Mouse (Mus musculus): Measurements from ENCODE around the gene Kank3. TPM values are rescaled to one million over a fixed set of nuclear protein-coding genes. Genes with fewer than 3 reads are reported as not detected.

Gene Kank3
- polyA plus RNA-seq, 1 experiment, result 5.6 TPM

DNA sequence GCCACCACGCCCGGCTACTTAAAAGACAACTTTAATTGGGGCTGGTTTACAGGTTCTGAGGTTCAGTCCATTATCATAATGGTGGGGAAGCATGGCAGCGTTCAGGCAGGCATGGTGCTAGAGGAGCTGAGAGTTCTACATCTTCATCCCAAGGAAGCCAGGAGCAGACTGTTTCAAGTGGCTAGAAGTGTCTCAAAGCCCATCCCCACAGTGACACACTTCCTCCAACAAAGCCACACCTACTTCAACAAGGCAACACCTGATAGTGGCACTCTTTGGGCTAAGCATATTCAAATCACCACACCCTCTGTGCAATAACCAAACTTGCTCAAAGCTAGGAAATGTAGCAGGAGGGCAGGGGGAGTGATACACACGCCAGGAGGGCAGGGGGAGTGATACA is 6.1 kb upstream of the Kank3 start:
- TF ChIP-seq POLR2A (IDR thresholded peaks at IDR 0.05; ENCODE audit: low read depth, low read length) (no peak), CTCF (IDR thresholded peaks at IDR 0.05; ENCODE audit: borderline replicate concordance, insufficient read depth, low read length) (no peak)
- H3K4me1 ChIP-seq (ENCODE audit: control insufficient read depth, insufficient read depth, low read length), result no peaks in the 10 kb centered on the region
- H3K27ac ChIP-seq (ENCODE audit: insufficient read depth, low read length), result no peak overlapping the region
- H3K4me3 ChIP-seq (ENCODE audit: insufficient read depth, low read length), result no peak overlapping the region

DNA sequence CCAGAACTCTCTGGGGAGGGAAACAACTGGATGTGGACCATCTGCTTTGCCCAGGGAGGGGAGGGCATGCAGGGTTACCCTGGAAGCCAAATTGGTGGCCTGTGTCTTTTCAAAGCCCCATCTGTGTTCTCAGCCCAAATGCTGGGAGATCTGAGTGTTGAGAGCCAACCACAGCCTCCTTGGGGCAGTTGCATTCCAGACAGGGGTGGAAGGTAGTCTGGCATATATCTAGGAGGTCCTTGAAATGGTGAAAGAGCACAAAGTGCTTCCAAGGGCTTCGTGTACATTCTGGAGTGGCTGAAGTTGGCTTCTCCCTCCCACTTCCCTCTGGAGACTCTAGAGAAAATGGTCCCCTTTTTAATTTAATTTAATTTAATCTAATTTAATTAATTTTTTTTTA is 5.6 kb upstream of the Kank3 start:
- no peak overlapping the region for H3K27ac ChIP-seq (ENCODE audit: insufficient read depth, low read length)
- H3K4me3 ChIP-seq (ENCODE audit: insufficient read depth, low read length), result no peak overlapping the region
- TF ChIP-seq POLR2A (IDR thresholded peaks at IDR 0.05; ENCODE audit: low read depth, low read length) (no peak), CTCF (IDR thresholded peaks at IDR 0.05; ENCODE audit: borderline replicate concordance, insufficient read depth, low read length) (no peak)
- H3K4me1 ChIP-seq (ENCODE audit: control insufficient read depth, insufficient read depth, low read length), result no peaks in the 10 kb centered on the region

DNA sequence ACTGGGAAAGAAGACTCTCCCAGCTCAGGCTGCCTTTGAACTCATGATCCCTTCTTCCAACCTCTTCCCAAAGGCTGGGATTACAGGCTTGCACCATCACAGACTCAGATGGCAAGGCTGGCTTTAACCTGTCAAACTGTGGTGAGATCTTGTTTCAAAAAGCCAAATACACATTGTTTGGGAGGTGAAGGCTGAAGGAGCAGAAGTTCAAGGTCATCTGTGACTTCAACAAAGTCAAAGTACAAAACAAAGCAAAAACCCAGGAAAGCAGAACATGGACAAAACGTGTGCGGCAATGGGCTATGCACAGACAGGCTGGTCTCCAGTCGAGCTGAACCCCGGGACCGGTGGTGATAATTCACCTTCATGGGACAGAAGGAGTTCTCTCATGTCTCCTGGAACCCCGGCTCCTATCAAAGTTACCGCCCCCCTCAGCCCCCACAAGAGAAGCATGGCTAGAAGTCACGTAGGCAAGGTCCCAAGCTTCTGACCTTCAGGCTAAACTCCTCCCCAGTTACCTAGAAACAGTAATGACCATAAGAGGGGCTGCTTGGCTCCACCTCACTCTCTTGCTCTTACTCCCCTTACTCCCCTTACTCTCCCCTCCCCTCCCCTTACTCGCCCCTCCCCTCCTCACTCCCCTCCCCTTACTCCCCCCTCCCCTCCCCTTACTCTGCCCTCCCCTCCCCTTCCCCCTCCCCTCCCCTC is 3.0 kb upstream of the Kank3 start:
- TF ChIP-seq POLR2A (IDR thresholded peaks at IDR 0.05; ENCODE audit: low read depth, low read length) (no peak), CTCF (IDR thresholded peaks at IDR 0.05; ENCODE audit: borderline replicate concordance, insufficient read depth, low read length) (no peak)
- no peak overlapping the region for H3K27ac ChIP-seq (ENCODE audit: insufficient read depth, low read length)
- H3K4me3 ChIP-seq (ENCODE audit: insufficient read depth, low read length), result no peak overlapping the region
- peaks cover 4% of the 10 kb centered on the region; the same call in 1 of the 2 replicates for H3K4me1 ChIP-seq (ENCODE audit: control insufficient read depth, insufficient read depth, low read length)

DNA sequence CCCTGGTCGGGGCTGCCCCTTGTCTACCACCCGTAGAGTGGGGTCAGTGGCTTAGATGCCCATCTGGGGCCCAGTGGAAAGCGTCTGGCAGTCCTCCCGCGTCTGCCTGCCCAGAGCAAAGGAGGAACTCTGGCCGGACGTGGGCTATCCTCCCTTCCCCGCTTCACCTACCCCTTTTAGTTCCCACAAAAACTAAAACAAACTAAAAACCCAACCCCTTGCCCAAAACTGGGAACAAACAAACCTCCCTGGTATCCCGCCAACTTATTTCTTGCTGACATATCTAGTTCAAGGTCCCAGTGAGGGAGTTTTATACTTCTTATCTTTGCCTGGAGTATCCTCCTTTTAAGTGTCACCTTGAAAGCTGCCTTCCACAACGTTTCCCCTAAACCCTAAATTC is 2.1 kb upstream of the Kank3 start:
- TF ChIP-seq CTCF (IDR thresholded peaks at IDR 0.05; ENCODE audit: borderline replicate concordance, insufficient read depth, low read length) (no peak), POLR2A (IDR thresholded peaks at IDR 0.05; ENCODE audit: low read depth, low read length) (no peak)
- Histone ChIP-seq H3K4me1 (ENCODE audit: control insufficient read depth, insufficient read depth, low read length) (peaks cover 12% of the 10 kb centered on the region), H3K4me3 (ENCODE audit: insufficient read depth, low read length) (no peak overlapping the region), H3K27ac (ENCODE audit: insufficient read depth, low read length) (no peak overlapping the region)

DNA sequence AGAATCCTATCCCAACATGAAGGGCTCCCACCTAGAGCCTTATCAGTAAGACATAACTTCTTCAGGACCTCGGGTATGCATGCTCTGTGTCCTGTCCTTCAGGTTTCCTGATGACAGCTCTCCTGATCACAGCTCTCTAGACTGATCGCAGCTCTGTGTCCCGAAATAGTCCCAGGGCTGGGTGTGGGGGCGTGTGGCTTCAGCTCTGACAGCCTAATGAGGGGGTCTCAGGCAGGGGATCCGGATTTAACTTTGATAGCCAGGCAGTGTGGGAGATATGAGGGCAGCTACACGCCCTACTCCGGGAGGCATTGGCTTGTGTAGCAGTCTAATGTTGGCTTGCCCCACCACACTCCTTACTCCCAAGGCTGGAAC is 810 bp downstream of the Kank3 start:
- peaks cover 12% of the 10 kb centered on the region for H3K4me1 ChIP-seq (ENCODE audit: control insufficient read depth, insufficient read depth, low read length)
- no peak for TF ChIP-seq POLR2A (IDR thresholded peaks at IDR 0.05; ENCODE audit: low read depth, low read length)
- no peak for TF ChIP-seq CTCF (IDR thresholded peaks at IDR 0.05; ENCODE audit: borderline replicate concordance, insufficient read depth, low read length)
- H3K4me3 ChIP-seq (ENCODE audit: insufficient read depth, low read length), result no peak overlapping the region; the same call in 1 of the 2 replicates
- no peak overlapping the region for H3K27ac ChIP-seq (ENCODE audit: insufficient read depth, low read length)

- TF ChIP-seq POLR2A (IDR thresholded peaks at IDR 0.05; ENCODE audit: low read depth, low read length) (no peak), CTCF (IDR thresholded peaks at IDR 0.05; ENCODE audit: borderline replicate concordance, insufficient read depth, low read length) (no peak)
- H3K4me3 ChIP-seq (ENCODE audit: insufficient read depth, low read length), result no peak overlapping the region
- H3K4me1 ChIP-seq (ENCODE audit: control insufficient read depth, insufficient read depth, low read length), result peaks cover 12% of the 10 kb centered on the region
- H3K27ac ChIP-seq (ENCODE audit: insufficient read depth, low read length), result no peak overlapping the region
These were observed 2.2 kb downstream of the Kank3 start for GRCm38 (mm10) chr17:33812475-33812874.

- Histone ChIP-seq H3K4me3 (ENCODE audit: insufficient read depth, low read length) (no peak overlapping the region), H3K27ac (ENCODE audit: insufficient read depth, low read length) (no peak overlapping the region), H3K4me1 (ENCODE audit: control insufficient read depth, insufficient read depth, low read length) (peaks cover 12% of the 10 kb centered on the region)
- TF ChIP-seq POLR2A (IDR thresholded peaks at IDR 0.05; ENCODE audit: low read depth, low read length), result no peak
- TF ChIP-seq CTCF (IDR thresholded peaks at IDR 0.05; ENCODE audit: borderline replicate concordance, insufficient read depth, low read length), result no peak
These were observed 2.7 kb downstream of the Kank3 start for GRCm38 (mm10) chr17:33812990-33813389.

DNA sequence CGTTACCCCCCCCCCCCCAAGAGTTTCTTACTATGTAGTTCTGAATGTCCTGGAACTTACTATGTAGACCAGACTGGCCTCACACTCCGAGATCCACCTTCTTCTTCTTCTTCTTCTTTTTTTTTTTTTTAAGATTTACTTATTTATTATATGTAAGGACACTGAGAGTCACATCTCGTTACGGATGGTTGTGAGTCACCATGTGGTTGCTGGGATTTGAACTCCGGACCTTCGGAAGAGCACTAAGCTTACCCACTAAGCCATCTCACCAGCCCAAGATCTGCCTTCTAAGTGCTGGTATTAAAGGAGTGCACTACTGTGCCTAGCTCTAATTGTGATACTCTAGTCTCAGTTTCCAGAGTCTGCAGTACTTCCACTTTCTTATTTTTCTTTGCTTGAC is 5.1 kb downstream of the Kank3 start:
- Histone ChIP-seq H3K27ac (ENCODE audit: insufficient read depth, low read length) (no peak overlapping the region), H3K4me3 (ENCODE audit: insufficient read depth, low read length) (no peak overlapping the region), H3K4me1 (ENCODE audit: control insufficient read depth, insufficient read depth, low read length) (peaks cover 12% of the 10 kb centered on the region)
- TF ChIP-seq POLR2A (IDR thresholded peaks at IDR 0.05; ENCODE audit: low read depth, low read length), result no peak
- no peak for TF ChIP-seq CTCF (IDR thresholded peaks at IDR 0.05; ENCODE audit: borderline replicate concordance, insufficient read depth, low read length)

- H3K4me3 ChIP-seq (ENCODE audit: insufficient read depth, low read length), result no peak overlapping the region
- peaks cover 9% of the 10 kb centered on the region for H3K4me1 ChIP-seq (ENCODE audit: control insufficient read depth, insufficient read depth, low read length)
- no peak overlapping the region for H3K27ac ChIP-seq (ENCODE audit: insufficient read depth, low read length)
- TF ChIP-seq CTCF (IDR thresholded peaks at IDR 0.05; ENCODE audit: borderline replicate concordance, insufficient read depth, low read length), result no peak
- TF ChIP-seq POLR2A (IDR thresholded peaks at IDR 0.05; ENCODE audit: low read depth, low read length), result no peak
These were observed 6.3 kb downstream of the Kank3 start for GRCm38 (mm10) chr17:33816612-33817011.

GRCm38 (mm10) chr17:33817184-33817968 is 7.1 kb downstream of the Kank3 start:
- no peak for TF ChIP-seq CTCF (IDR thresholded peaks at IDR 0.05; ENCODE audit: borderline replicate concordance, insufficient read depth, low read length)
- peak; percentile 67 for TF ChIP-seq POLR2A (IDR thresholded peaks at IDR 0.05; ENCODE audit: low read depth, low read length)
- H3K27ac ChIP-seq (ENCODE audit: insufficient read depth, low read length), result peak overlapping the region; percentile 48
- H3K4me1 ChIP-seq (ENCODE audit: control insufficient read depth, insufficient read depth, low read length), result peaks cover 8% of the 10 kb centered on the region
- H3K4me3 ChIP-seq (ENCODE audit: insufficient read depth, low read length), result peak overlapping the region; percentile 31

All from embryonic fibroblast, embryonic 13.5 days (primary cell).